Mouse (Mus musculus) hindbrain, embryonic 10.5 days (tissue): ENCODE measurements around the gene Bcas1. TPM values are rescaled to one million over a fixed set of nuclear protein-coding genes. Genes with fewer than 3 reads are reported as not detected.

ENCODE experiments used
- DNase-seq: peaks from one replicate; pipeline ENCODE4 v3.0.0-alpha.2; 2017; ENCODE audit warnings: low spot score
- H3K27ac ChIP-seq: fragments of 300-500 bp; sonication (generic); 2 replicates; pipeline ENCODE4 v1.5.1; 2016; ENCODE audit warnings: mild to moderate bottlenecking, moderate library complexity
- H3K27me3 ChIP-seq: fragments of 300-500 bp; sonication (generic); 2 replicates; pipeline ENCODE4 v1.6.1; 2016; ENCODE audit warnings: mild to moderate bottlenecking; ENCODE audit not compliant: poor library complexity, insufficient read depth, severe bottlenecking
- H3K36me3 ChIP-seq: fragments of 300-500 bp; sonication (generic); 2 replicates; pipeline ENCODE4 v1.6.1; 2016; ENCODE audit warnings: mild to moderate bottlenecking, moderate library complexity
- H3K4me1 ChIP-seq: fragments of 300-500 bp; sonication (generic); replicated peaks from 2 replicates; pipeline ENCODE4 v1.6.1; 2016; ENCODE audit warnings: mild to moderate bottlenecking
- H3K4me3 ChIP-seq: fragments of 300-500 bp; sonication (generic); 2 replicates; pipeline ENCODE4 v1.5.1; 2016; ENCODE audit warnings: mild to moderate bottlenecking, moderate library complexity
- H3K9me3 ChIP-seq: fragments of 300-500 bp; sonication (generic); 2 replicates; pipeline ENCODE4 v1.6.1; 2016; ENCODE audit warnings: mild to moderate bottlenecking, moderate library complexity
- WGBS: fragments of 180-500 bp; shearing (Covaris S2); methylation state at CpG from one replicate; pipeline ENCODE4 v1.1.7; 2016; 5-methylcytosine and 5-hydroxymethylcytosine counted together
- polyA plus RNA-seq: library from polyadenylated mRNA; unstranded; fragments of >200 nt; fragmentation: Nextera tagmentation; extraction: Ambion mirVana; gene quantifications from 2 replicates; pipeline ENCODE4 v1.2.1, GENCODE M21; 2016

Gene Bcas1
- polyA plus RNA-seq, 1 experiment from 2014 or later = 2.2 TPM

DNA sequence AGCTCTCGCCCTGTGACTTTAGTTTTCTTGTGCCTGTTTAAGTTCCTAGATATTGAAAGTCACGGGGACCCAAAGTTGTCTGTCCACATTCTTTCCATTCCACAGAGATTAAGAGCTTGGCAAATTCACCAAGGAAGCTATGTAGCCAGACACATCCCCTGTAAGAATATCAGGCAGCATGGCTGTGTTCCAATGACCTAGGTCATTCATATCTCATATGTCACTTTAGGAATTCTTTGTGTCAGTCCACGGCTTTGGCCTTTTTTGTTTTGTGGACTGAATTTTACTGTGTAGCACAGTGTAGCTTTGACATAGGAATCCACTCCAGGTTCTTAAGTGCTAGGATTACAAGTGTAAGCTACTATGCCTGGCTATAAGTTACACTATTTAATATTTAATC, 62.4 kb downstream of the Bcas1 start:
- 78% methylated on average over 3 of the region's 3 CpGs for WGBS

DNA sequence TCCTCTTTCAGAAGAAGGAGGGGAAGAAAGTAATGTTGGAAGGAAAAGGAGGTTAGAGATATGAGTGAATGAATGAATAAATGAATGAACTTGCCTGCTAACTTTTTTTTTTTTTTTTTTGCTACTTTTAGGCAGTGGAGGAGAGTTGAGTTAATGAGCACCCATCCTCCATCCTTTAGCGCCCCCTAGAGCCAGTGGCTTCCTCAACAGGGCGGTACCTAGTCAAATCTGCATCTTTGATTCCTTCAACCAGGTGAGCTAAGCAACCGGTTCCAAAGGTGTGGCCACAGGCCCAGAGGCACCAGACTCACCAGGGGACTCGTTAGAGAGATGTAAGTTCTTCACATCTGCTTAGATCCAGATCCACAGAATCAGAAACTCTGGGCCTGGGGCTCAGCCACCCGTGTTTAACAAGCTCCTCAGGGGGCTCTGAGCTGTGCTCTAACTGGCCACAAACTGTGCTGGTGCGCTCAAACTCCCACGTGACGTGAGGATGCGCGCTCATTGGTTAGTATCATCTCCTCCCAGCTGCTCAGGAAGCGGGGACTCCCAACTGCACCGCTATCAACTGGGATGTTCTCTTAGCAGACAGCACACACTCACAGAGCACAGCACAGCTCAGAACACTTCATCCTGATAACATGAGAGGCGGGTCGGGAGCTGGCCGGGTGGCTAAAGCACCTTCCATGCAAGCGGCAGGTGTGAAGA, 70.8 kb downstream of the Bcas1 start:
- H3K4me3 ChIP-seq = no peak overlapping the region
- WGBS = 56% methylated on average over 16 of the region's 16 CpGs
- no peak overlapping the region for H3K27ac ChIP-seq
- H3K9me3 ChIP-seq = no peaks in the 10 kb centered on the region
- peaks cover 14% of the 10 kb centered on the region for H3K4me1 ChIP-seq
- peak; percentile 26 for DNase-seq
- no peaks in the 10 kb centered on the region for H3K36me3 ChIP-seq
- H3K27me3 ChIP-seq = peaks cover 8% of the 10 kb centered on the region; the same call in 1 of the 2 replicates

More for the DNA sequence above, 62.4 kb downstream of the Bcas1 start:
- Histone ChIP-seq H3K9me3 (no peaks in the 10 kb centered on the region), H3K4me1 (no peaks in the 10 kb centered on the region), H3K36me3 (no peaks in the 10 kb centered on the region), H3K4me3 (no peak overlapping the region), H3K27ac (no peak overlapping the region), H3K27me3 (no peaks in the 10 kb centered on the region)
- DNase-seq = no peak

GRCm38 (mm10) chr2:170354963-170355367, 72.7 kb downstream of the Bcas1 start:
- Histone ChIP-seq H3K9me3 (no peaks in the 10 kb centered on the region), H3K27ac (peak overlapping the region; percentile 62; the same call in 1 of the 2 replicates), H3K36me3 (no peaks in the 10 kb centered on the region), H3K4me3 (peak overlapping the region; percentile 34), H3K27me3 (peaks cover 8% of the 10 kb centered on the region; the same call in 1 of the 2 replicates), H3K4me1 (peaks cover 20% of the 10 kb centered on the region)
- peak; percentile 75 for DNase-seq
- WGBS = 19% methylated on average over 10 of the region's 10 CpGs

DNA sequence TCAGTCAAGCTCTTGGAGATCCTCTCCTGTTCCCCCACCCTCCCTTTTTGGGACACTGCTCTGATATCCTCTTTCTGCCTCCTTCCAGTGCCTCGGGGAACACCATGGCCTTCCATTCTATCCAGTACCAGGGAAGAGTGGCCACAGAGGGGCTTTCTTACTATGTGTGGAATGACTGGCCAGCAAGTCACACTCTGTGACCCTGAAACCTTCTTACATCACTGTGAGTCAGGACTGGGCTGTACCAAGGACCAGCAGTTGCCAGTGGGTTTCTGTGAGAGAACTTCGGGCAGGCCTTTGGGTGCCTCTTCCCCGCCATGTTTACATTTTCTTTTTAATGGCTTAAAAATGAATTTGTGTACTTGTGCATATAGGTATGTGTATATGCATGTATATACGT, 75.4 kb downstream of the Bcas1 start:
- Histone ChIP-seq H3K27ac (no peak overlapping the region), H3K4me1 (peaks cover 20% of the 10 kb centered on the region), H3K9me3 (no peaks in the 10 kb centered on the region), H3K36me3 (no peaks in the 10 kb centered on the region), H3K27me3 (peaks cover 8% of the 10 kb centered on the region; the same call in 1 of the 2 replicates), H3K4me3 (no peak overlapping the region)
- no peak for DNase-seq
- WGBS = 94% methylated on average over 4 of the region's 4 CpGs

DNA sequence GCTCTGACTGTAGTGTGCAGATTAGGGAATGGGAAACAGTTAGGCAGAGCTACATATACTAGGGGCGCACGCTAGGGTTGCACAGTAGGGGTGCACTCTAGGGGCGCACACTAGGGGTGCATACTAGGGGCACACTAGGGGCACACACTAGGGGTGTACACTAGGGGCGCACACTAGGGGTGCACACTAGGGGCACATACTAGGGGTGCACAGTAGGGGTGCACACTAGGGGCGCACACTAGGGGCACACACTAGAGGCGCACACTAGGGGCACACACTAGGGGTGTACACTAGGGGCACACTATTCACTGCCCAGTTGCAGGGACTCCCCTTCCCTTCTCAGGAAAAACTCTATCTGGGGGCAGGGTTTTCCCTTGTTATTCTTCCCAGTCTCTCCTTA, 75.8 kb downstream of the Bcas1 start:
- no peak for DNase-seq
- WGBS = 90% methylated on average over 6 of the region's 6 CpGs

DNA sequence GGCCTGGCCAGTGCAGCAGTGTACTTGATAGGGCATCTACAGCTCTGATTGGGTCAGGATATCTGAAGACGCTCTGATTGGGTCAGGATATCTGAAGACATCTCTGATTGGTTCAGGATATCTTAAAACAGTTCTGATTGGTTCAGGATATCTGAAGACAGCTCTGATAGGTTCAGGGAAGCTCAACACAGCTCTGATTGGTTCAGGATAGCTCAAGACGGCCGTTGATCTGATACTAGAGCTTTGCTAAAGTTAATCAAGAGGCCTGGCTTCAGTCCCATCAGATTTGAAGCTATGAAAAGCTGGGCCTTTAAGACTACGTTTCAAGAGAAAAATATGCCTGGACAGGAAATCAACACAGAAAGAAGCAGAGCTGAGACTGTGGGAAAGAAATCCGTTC, 77.9 kb downstream of the Bcas1 start:
- Histone ChIP-seq H3K4me3 (no peak overlapping the region), H3K4me1 (peaks cover 30% of the 10 kb centered on the region), H3K9me3 (no peaks in the 10 kb centered on the region), H3K36me3 (no peaks in the 10 kb centered on the region), H3K27me3 (no peaks in the 10 kb centered on the region), H3K27ac (no peak overlapping the region)
- no peak for DNase-seq
- 90% methylated on average over 5 of the region's 5 CpGs for WGBS

More for the DNA sequence above, 75.8 kb downstream of the Bcas1 start:
- H3K9me3 ChIP-seq = no peaks in the 10 kb centered on the region
- H3K36me3 ChIP-seq = no peaks in the 10 kb centered on the region
- H3K4me1 ChIP-seq = peaks cover 16% of the 10 kb centered on the region
- peaks cover 8% of the 10 kb centered on the region; the same call in 1 of the 2 replicates for H3K27me3 ChIP-seq
- H3K4me3 ChIP-seq = no peak overlapping the region
- H3K27ac ChIP-seq = no peak overlapping the region

- Histone ChIP-seq H3K36me3 (no peaks in the 10 kb centered on the region), H3K4me1 (peaks cover 37% of the 10 kb centered on the region), H3K27ac (no peak overlapping the region), H3K9me3 (no peaks in the 10 kb centered on the region), H3K27me3 (no peaks in the 10 kb centered on the region), H3K4me3 (no peak overlapping the region)
- WGBS = 87% methylated on average over 19 of the region's 19 CpGs
- no peak for DNase-seq
Observed at GRCm38 (mm10) chr2:170349096-170349495, 78.5 kb downstream of the Bcas1 start.

GRCm38 (mm10) chr2:170347131-170347765, 80.4 kb downstream of the Bcas1 start:
- H3K4me1 ChIP-seq = peaks cover 46% of the 10 kb centered on the region

GRCm38 (mm10) chr2:170345410-170345793, 82.2 kb downstream of the Bcas1 start:
- peak overlapping the region; percentile 86 for H3K27ac ChIP-seq
- no peak overlapping the region for H3K4me3 ChIP-seq
- H3K27me3 ChIP-seq = no peaks in the 10 kb centered on the region

More at GRCm38 (mm10) chr2:170347131-170347765, 80.4 kb downstream of the Bcas1 start:
- Histone ChIP-seq H3K27me3 (no peaks in the 10 kb centered on the region), H3K36me3 (no peaks in the 10 kb centered on the region), H3K4me3 (no peak overlapping the region), H3K9me3 (no peaks in the 10 kb centered on the region), H3K27ac (peak overlapping the region; percentile 12; the same call in 1 of the 2 replicates)
- peak; percentile 58 for DNase-seq
- WGBS = 52% methylated on average over 8 of the region's 8 CpGs

DNA sequence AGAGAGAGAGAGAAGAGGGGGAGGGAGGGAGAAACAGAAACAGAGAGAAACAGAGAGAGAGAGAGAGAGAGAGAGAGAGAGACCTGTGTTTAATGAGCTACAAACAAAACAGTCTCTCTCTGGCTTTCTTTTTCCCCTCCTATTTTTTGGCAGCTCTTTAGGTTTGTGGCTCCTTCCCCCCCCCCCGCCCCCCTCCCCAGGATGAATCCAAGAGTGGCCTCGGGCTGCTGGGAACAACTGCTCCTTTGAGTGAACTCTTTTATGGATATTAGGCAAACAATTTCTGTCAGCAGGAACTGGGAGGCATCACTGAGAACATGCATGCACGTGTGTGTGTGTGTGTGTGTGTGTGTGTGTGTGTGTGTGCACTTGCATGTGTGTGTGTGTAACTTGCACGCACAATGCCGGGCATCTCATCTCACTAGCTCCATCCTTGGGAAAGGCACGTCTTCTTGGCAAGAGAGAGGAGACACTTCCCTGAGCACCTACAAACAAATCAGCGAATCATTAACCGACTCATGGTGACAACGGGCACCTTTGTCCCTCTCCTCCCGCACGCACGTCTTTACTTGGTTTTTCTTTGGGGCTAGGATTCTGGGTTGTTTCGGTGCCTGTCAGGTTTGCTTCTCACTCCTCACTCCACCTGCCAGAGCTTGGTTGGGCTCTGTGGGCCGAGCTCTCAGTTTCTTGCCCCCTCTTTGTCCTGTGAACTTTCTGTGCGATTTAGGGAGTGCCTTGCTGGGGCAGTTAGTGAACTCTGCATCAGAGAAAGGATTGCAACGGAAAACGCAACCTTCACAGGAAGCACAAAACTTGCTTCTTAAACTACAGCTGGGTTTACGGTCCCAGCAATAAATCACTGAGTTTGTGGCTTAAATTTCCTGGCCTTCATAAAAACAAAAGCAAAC, 82.9 kb downstream of the Bcas1 start:
- Histone ChIP-seq H3K9me3 (no peaks in the 10 kb centered on the region), H3K4me1 (peaks cover 35% of the 10 kb centered on the region), H3K27me3 (no peaks in the 10 kb centered on the region), H3K27ac (peak overlapping the region; percentile 86), H3K36me3 (no peaks in the 10 kb centered on the region), H3K4me3 (no peak overlapping the region; the same call in 1 of the 2 replicates)
- WGBS = 16% methylated on average over 18 of the region's 18 CpGs
- DNase-seq = peak; percentile 37

More at GRCm38 (mm10) chr2:170345410-170345793, 82.2 kb downstream of the Bcas1 start:
- peak; percentile 73 for DNase-seq
- H3K9me3 ChIP-seq = no peaks in the 10 kb centered on the region
- peaks cover 35% of the 10 kb centered on the region for H3K4me1 ChIP-seq
- 1% methylated on average over 5 of the region's 5 CpGs for WGBS
- H3K36me3 ChIP-seq = no peaks in the 10 kb centered on the region

DNA sequence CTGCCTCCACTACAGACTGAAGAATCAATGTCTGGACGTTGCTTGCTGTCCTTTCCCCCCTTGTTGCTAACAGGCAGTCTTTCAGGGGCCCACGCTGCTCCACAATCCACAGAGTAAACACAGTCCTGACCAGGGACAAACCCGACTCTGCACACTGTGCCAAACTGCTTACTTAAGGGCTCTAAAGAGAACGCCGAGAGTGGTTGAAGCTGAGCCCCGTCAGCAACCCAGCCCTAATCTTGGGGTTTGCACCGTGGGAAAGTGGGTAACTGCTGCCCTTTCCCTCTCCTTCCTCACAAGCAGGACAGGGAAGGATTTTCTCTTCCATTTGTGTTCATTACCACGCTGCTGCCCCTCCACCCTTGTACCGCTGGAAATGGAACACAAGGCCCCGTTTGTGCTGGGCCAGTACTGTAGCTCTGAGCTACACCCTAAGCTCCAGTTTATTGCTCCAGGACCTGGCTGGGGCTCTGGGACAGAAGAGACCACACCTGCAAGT, 83.8 kb downstream of the Bcas1 start:
- H3K36me3 ChIP-seq = no peaks in the 10 kb centered on the region
- DNase-seq = peak; percentile 15
- no peaks in the 10 kb centered on the region for H3K9me3 ChIP-seq
- H3K4me3 ChIP-seq = no peak overlapping the region
- 50% methylated on average over 10 of the region's 10 CpGs for WGBS
- peak overlapping the region; percentile 86 for H3K27ac ChIP-seq
- H3K27me3 ChIP-seq = no peaks in the 10 kb centered on the region
- peaks cover 36% of the 10 kb centered on the region for H3K4me1 ChIP-seq

DNA sequence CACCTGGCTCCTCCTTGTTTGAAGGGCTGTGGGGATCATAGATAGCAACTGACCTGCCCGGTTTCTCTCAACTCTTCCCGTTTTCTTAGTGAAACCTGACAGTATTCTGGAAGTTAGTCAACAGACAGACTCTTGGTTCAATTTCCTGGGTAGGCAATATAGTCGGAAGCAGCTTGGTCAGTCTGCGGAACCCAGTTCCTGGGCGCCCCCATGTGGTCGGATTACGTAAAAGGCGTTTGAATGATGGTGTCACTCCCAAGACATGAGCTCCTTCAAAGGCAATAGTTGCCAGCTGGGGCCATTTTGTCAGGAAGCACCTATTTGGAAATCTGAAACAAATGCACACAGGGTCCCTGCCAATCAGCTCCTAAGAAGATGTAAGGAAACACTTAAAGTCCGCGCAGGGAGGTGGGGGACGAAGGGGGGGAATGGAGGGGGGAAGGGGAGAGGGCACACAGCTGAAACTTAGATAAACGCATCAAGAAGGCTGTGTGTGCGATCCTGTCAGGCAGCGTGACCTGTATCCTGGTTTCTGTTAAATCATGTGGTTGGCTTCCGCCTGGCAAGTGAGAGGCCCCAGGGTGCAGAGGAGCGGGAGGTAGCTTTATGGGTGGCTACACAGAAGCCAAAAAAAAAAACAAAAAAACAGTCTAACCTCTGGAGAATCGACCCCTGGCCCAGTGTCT, 84.4 kb downstream of the Bcas1 start:
- no peak overlapping the region for H3K4me3 ChIP-seq
- H3K27me3 ChIP-seq = no peaks in the 10 kb centered on the region
- WGBS = 36% methylated on average over 17 of the region's 17 CpGs
- peak; percentile 83 for DNase-seq
- peaks cover 39% of the 10 kb centered on the region for H3K4me1 ChIP-seq
- no peaks in the 10 kb centered on the region for H3K9me3 ChIP-seq
- H3K36me3 ChIP-seq = no peaks in the 10 kb centered on the region
- H3K27ac ChIP-seq = peak overlapping the region; percentile 86
